Mouse (Mus musculus): ENCODE data around the gene Cfap73. TPM values are rescaled to one million over a fixed set of nuclear protein-coding genes. Genes with fewer than 3 reads are reported as not detected.
A peak's percentile ranks its signal among the peaks of the same experiment; 100 is the strongest.

The Cfap73 gene
- polyA plus RNA-seq, 1 experiment, result 0.31 TPM

GRCm38 (mm10) chr5:120644227-120644626, 10.2 kb upstream of the Cfap73 start:
- Histone ChIP-seq H3K4me1 (ENCODE audit: control insufficient read depth, insufficient read depth, low read length) (peaks cover 15% of the 10 kb centered on the region), H3K27me3 (ENCODE audit: control insufficient read depth, insufficient read depth, low read length) (no peaks in the 10 kb centered on the region), H3K27ac (ENCODE audit: insufficient read depth, low read length) (0 out of 2 replicates have a peak overlapping the region, but pooled peaks have one; percentile 29), H3K4me3 (replicated peaks; ENCODE audit: insufficient read depth, low read depth, low read length) (no peak overlapping the region)
- no peak for TF ChIP-seq POLR2A (IDR thresholded peaks at IDR 0.05; ENCODE audit: borderline replicate concordance, insufficient read depth, low read length)
- TF ChIP-seq CTCF (IDR thresholded peaks at IDR 0.05; ENCODE audit: borderline replicate concordance, insufficient read depth, low read depth, low read length), result no peak
- DNase-seq, result peak in 1 of 2 experiments; percentile 50
- WGBS, result 43% methylated on average over 3 of the region's 3 CpGs

- Histone ChIP-seq H3K27ac (ENCODE audit: insufficient read depth, low read length) (no peak overlapping the region; the same call in 1 of the 2 replicates), H3K4me1 (ENCODE audit: control insufficient read depth, insufficient read depth, low read length) (peaks cover 15% of the 10 kb centered on the region), H3K4me3 (replicated peaks; ENCODE audit: insufficient read depth, low read depth, low read length) (no peak overlapping the region), H3K27me3 (ENCODE audit: control insufficient read depth, insufficient read depth, low read length) (no peaks in the 10 kb centered on the region)
- TF ChIP-seq CTCF (IDR thresholded peaks at IDR 0.05; ENCODE audit: borderline replicate concordance, insufficient read depth, low read depth, low read length) (no peak), POLR2A (IDR thresholded peaks at IDR 0.05; ENCODE audit: borderline replicate concordance, insufficient read depth, low read length) (no peak)
- DNase-seq, result peak; percentile 68 to 84
- WGBS, result 9% methylated on average over 14 of the region's 14 CpGs
Observed at GRCm38 (mm10) chr5:120643365-120644085, 9.5 kb upstream of the Cfap73 start.

- DNase-seq, result no peak
- TF ChIP-seq POLR2A (IDR thresholded peaks at IDR 0.05; ENCODE audit: borderline replicate concordance, insufficient read depth, low read length) (no peak), CTCF (IDR thresholded peaks at IDR 0.05; ENCODE audit: borderline replicate concordance, insufficient read depth, low read depth, low read length) (no peak)
- H3K27me3 ChIP-seq (ENCODE audit: control insufficient read depth, insufficient read depth, low read length), result no peaks in the 10 kb centered on the region
- H3K27ac ChIP-seq (ENCODE audit: insufficient read depth, low read length), result no peak overlapping the region
- 92% methylated on average over 7 of the region's 7 CpGs for WGBS
- H3K4me1 ChIP-seq (ENCODE audit: control insufficient read depth, insufficient read depth, low read length), result peaks cover 13% of the 10 kb centered on the region; the same call in 1 of the 2 replicates
- no peak overlapping the region for H3K4me3 ChIP-seq (replicated peaks; ENCODE audit: insufficient read depth, low read depth, low read length)
Observed at GRCm38 (mm10) chr5:120640094-120640493, 6.1 kb upstream of the Cfap73 start.

GRCm38 (mm10) chr5:120635633-120636032, 1.6 kb upstream of the Cfap73 start:
- Histone ChIP-seq H3K4me1 (ENCODE audit: control insufficient read depth, insufficient read depth, low read length) (no peaks in the 10 kb centered on the region), H3K4me3 (replicated peaks; ENCODE audit: insufficient read depth, low read depth, low read length) (no peak overlapping the region), H3K27me3 (ENCODE audit: control insufficient read depth, insufficient read depth, low read length) (no peaks in the 10 kb centered on the region), H3K27ac (ENCODE audit: insufficient read depth, low read length) (no peak overlapping the region)
- TF ChIP-seq CTCF (IDR thresholded peaks at IDR 0.05; ENCODE audit: borderline replicate concordance, insufficient read depth, low read depth, low read length) (no peak), POLR2A (IDR thresholded peaks at IDR 0.05; ENCODE audit: borderline replicate concordance, insufficient read depth, low read length) (no peak)
- no peak for DNase-seq
- WGBS, result 93% methylated on average over 5 of the region's 5 CpGs

- H3K4me3 ChIP-seq (replicated peaks; ENCODE audit: insufficient read depth, low read depth, low read length), result no peak overlapping the region
- whole genome bisulfite sequencing, result 54% methylated on average over 5 of the region's 5 CpGs
- no peaks in the 10 kb centered on the region for H3K4me1 ChIP-seq (ENCODE audit: control insufficient read depth, insufficient read depth, low read length)
- TF ChIP-seq CTCF (IDR thresholded peaks at IDR 0.05; ENCODE audit: borderline replicate concordance, insufficient read depth, low read depth, low read length), result no peak
- no peak for TF ChIP-seq POLR2A (IDR thresholded peaks at IDR 0.05; ENCODE audit: borderline replicate concordance, insufficient read depth, low read length)
- H3K27me3 ChIP-seq (ENCODE audit: control insufficient read depth, insufficient read depth, low read length), result no peaks in the 10 kb centered on the region
- H3K27ac ChIP-seq (ENCODE audit: insufficient read depth, low read length), result no peak overlapping the region
- DNase-seq, result no peak
Observed at GRCm38 (mm10) chr5:120634860-120635259, 825 bp upstream of the Cfap73 start.

GRCm38 (mm10) chr5:120631892-120632291, 2.1 kb downstream of the Cfap73 start:
- DNase-seq, result no peak
- Histone ChIP-seq H3K27me3 (ENCODE audit: control insufficient read depth, insufficient read depth, low read length) (no peaks in the 10 kb centered on the region), H3K4me3 (replicated peaks; ENCODE audit: insufficient read depth, low read depth, low read length) (no peak overlapping the region), H3K4me1 (ENCODE audit: control insufficient read depth, insufficient read depth, low read length) (peaks cover 6% of the 10 kb centered on the region), H3K27ac (ENCODE audit: insufficient read depth, low read length) (no peak overlapping the region)
- 93% methylated on average over 5 of the region's 5 CpGs for WGBS
- no peak for TF ChIP-seq CTCF (IDR thresholded peaks at IDR 0.05; ENCODE audit: borderline replicate concordance, insufficient read depth, low read depth, low read length)
- no peak for TF ChIP-seq POLR2A (IDR thresholded peaks at IDR 0.05; ENCODE audit: borderline replicate concordance, insufficient read depth, low read length)

- Histone ChIP-seq H3K4me3 (replicated peaks; ENCODE audit: insufficient read depth, low read depth, low read length) (no peak overlapping the region), H3K27ac (ENCODE audit: insufficient read depth, low read length) (no peak overlapping the region), H3K27me3 (ENCODE audit: control insufficient read depth, insufficient read depth, low read length) (no peaks in the 10 kb centered on the region), H3K4me1 (ENCODE audit: control insufficient read depth, insufficient read depth, low read length) (peaks cover 6% of the 10 kb centered on the region)
- no peak for TF ChIP-seq CTCF (IDR thresholded peaks at IDR 0.05; ENCODE audit: borderline replicate concordance, insufficient read depth, low read depth, low read length)
- TF ChIP-seq POLR2A (IDR thresholded peaks at IDR 0.05; ENCODE audit: borderline replicate concordance, insufficient read depth, low read length), result no peak
- no peak for DNase-seq
- 29% methylated on average over 29 of the region's 29 CpGs for WGBS
Observed at GRCm38 (mm10) chr5:120631128-120631527, 2.9 kb downstream of the Cfap73 start.

GRCm38 (mm10) chr5:120628624-120629023, 5.4 kb downstream of the Cfap73 start:
- no peak overlapping the region for H3K4me3 ChIP-seq (replicated peaks; ENCODE audit: insufficient read depth, low read depth, low read length)
- H3K4me1 ChIP-seq (ENCODE audit: control insufficient read depth, insufficient read depth, low read length), result peaks cover 12% of the 10 kb centered on the region
- no peak overlapping the region for H3K27ac ChIP-seq (ENCODE audit: insufficient read depth, low read length)
- no peak for DNase-seq
- TF ChIP-seq CTCF (IDR thresholded peaks at IDR 0.05; ENCODE audit: borderline replicate concordance, insufficient read depth, low read depth, low read length) (no peak), POLR2A (IDR thresholded peaks at IDR 0.05; ENCODE audit: borderline replicate concordance, insufficient read depth, low read length) (no peak)
- H3K27me3 ChIP-seq (ENCODE audit: control insufficient read depth, insufficient read depth, low read length), result no peaks in the 10 kb centered on the region
- 52% methylated on average over 7 of the region's 7 CpGs for WGBS

All from cerebellum, adult 2 months (tissue).